Mouse (Mus musculus) myocyte (in vitro differentiated cells): Measurements from ENCODE around the gene Tfcp2.

Experiments
- E2F4 ChIP-seq: IDR thresholded peaks from one replicate; pipeline ENCODE4 v1.6.1; 2011; ENCODE audit warnings: mild to moderate bottlenecking, control low read depth, moderate library complexity; ENCODE audit not compliant: insufficient read depth
- MAX ChIP-seq: IDR thresholded peaks from one replicate; pipeline ENCODE4 v1.6.1; 2011; ENCODE audit warnings: low read depth, mild to moderate bottlenecking, control low read depth
- MYOG ChIP-seq, 3 experiments: IDR thresholded peaks; one replicate each; pipeline ENCODE4 v1.6.1; 2011; ENCODE audit warnings: control low read depth in 2 of 3, low read depth in 2 of 3, mild to moderate bottlenecking in 2 of 3; ENCODE audit not compliant: insufficient read length in 2 of 3, control insufficient read depth in 1 of 3, insufficient read depth in 1 of 3
- POLR2A ChIP-seq: IDR thresholded peaks from one replicate; pipeline ENCODE4 v1.6.1; 2011; ENCODE audit warnings: low read depth, mild to moderate bottlenecking, control low read depth, moderate library complexity; ENCODE audit not compliant: insufficient read length
- POLR2AphosphoS2 ChIP-seq: IDR thresholded peaks from one replicate; pipeline ENCODE4 v1.6.1; 2011; ENCODE audit warnings: low read depth, control low read depth; ENCODE audit not compliant: insufficient read length
- SRF ChIP-seq: IDR thresholded peaks from one replicate; pipeline ENCODE4 v1.6.1; 2011; ENCODE audit warnings: low read depth; ENCODE audit not compliant: control insufficient read depth, insufficient read length
- TCF3 ChIP-seq: IDR thresholded peaks from one replicate; pipeline ENCODE4 v1.6.1; 2011; ENCODE audit warnings: low read depth, control low read depth; ENCODE audit not compliant: insufficient read length
- USF1 ChIP-seq: IDR thresholded peaks from one replicate; pipeline ENCODE4 v1.6.1; 2011; ENCODE audit warnings: low read depth, mild to moderate bottlenecking, control low read depth, moderate library complexity

DNA sequence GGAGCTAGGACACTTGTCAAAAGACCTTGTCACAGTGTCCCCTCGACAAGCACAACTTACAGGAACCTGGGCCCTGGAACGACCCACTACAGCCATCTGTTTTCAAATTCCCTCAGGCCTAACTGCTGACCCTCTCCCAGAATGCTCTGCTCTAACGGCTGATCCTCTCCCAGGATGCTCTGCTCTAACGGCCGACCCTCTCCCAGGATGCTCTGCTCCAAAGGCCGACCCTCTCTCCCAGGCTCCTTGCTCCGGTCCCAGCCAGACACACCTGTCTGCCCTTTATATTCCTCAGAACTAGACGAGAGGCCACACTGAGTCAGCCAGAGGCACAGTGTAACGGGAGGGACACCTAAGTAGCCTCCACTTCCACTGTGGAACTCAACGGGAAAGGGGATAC is 28.3 kb upstream of the Tfcp2 start:
- TF ChIP-seq USF1 (no peak), MAX (no peak), POLR2A (no peak), TCF3 (no peak), POLR2AphosphoS2 (no peak), SRF (no peak), MYOG (IDR thresholded peaks at IDR 0.05; ENCODE audit: control insufficient read depth in 1 of 3, insufficient read depth in 1 of 3, insufficient read length in 2 of 3, low read depth in 2 of 3) (no peak), E2F4 (no peak)
